Mouse (Mus musculus): ENCODE results near the gene Dhrs13. TPM values are rescaled to one million over a fixed set of nuclear protein-coding genes. Genes with fewer than 3 reads are reported as not detected.

Gene Dhrs13
- total RNA-seq, 2 experiments from 2014 or later: 6.2 to 7.6 TPM

- no peak for DNase-seq (ENCODE audit: low spot score in 2 of 2)
These were observed 54.9 kb downstream of the Dhrs13 start for GRCm38 (mm10) chr11:78086925-78087479.

Small RNA genes lying within 50 kb of the gene (microRNA-seq; reads per million reads assigned to microRNA genes)
- gene Mir144 (30.3 reads per million, percentile 40 among the genes with 10 or more reads in this experiment), gene Mir451a (not detected), gene Mir451b (not detected)

Other genes with a start within 250 kb of the Dhrs13 start
- gene Gm10277, start 244.5 kb upstream of the Dhrs13 start, total RNA-seq (2021): not detected
- under 1 TPM; 0.34 to 0.57 TPM for gene Pipox, start 138.2 kb upstream of the Dhrs13 start, total RNA-seq (2021)
- gene Sez6, start 101.5 kb upstream of the Dhrs13 start, total RNA-seq (2021): 1 to 10 TPM in 1 of 2 experiments, under 1 TPM in 1; 0.21 to 1.0 TPM
- 10 to 100 TPM; 35.4 to 39.9 TPM for gene Phf12, start 49.5 kb upstream of the Dhrs13 start, total RNA-seq (2021)
- gene Flot2, start 5.7 kb downstream of the Dhrs13 start, total RNA-seq (2021): 10 to 100 TPM; 70.3 to 76.4 TPM
- gene Eral1, start 48.1 kb downstream of the Dhrs13 start, total RNA-seq (2021): 10 to 100 TPM; 20.9 to 21.4 TPM
- 10 to 100 TPM; 10.4 to 11.6 TPM for gene Fam222b, start 62.4 kb downstream of the Dhrs13 start, total RNA-seq (2021)
- gene Traf4, start 133.3 kb downstream of the Dhrs13 start, total RNA-seq (2021): 10 to 100 TPM; 36.5 to 41.4 TPM
- gene Nek8, start 144.4 kb downstream of the Dhrs13 start, total RNA-seq (2021): 1 to 10 TPM; 6.6 to 7.5 TPM
- gene Tlcd1, start 144.4 kb downstream of the Dhrs13 start, total RNA-seq (2021): 10 to 100 TPM; 12.6 to 16.0 TPM
- gene Rpl23a, start 151.3 kb downstream of the Dhrs13 start, total RNA-seq (2021): 1,000 to 10,000 TPM; 1,488 to 1,617 TPM
- gene Rab34, start 156.2 kb downstream of the Dhrs13 start, total RNA-seq (2021): 10 to 100 TPM; 43.9 to 45.7 TPM
- 1 to 10 TPM; 1.9 to 2.4 TPM for gene Proca1, start 161.1 kb downstream of the Dhrs13 start, total RNA-seq (2021)
- gene Sdf2, start 213.5 kb downstream of the Dhrs13 start, total RNA-seq (2021): 10 to 100 TPM; 59.4 to 64.3 TPM
- gene Supt6, start 213.7 kb downstream of the Dhrs13 start, total RNA-seq (2021): 10 to 100 TPM; 45.1 to 49.0 TPM
- 100 to 1,000 TPM; 104 to 108 TPM for gene 2610507B11Rik, start 229.5 kb downstream of the Dhrs13 start, total RNA-seq (2021)

Data from gastrocnemius, postnatal 4 days (tissue).